Mouse (Mus musculus) splenic B cell, adult 2 months (primary cell): ENCODE results near the gene Rbl2.

Experiments
- DNase-seq: peaks from one replicate; pipeline ENCODE4 v3.0.0-alpha.2; 2011; ENCODE audit warnings: low read depth, low spot score
- H3K27me3 ChIP-seq: 2 replicates; pipeline ENCODE4 v1.6.1; 2012; ENCODE audit warnings: mild to moderate bottlenecking, low read length, moderate library complexity, mixed read lengths; ENCODE audit not compliant: control insufficient read depth, poor library complexity, insufficient read depth, severe bottlenecking
- H3K36me3 ChIP-seq: 2 replicates; pipeline ENCODE4 v1.6.1; 2012; ENCODE audit warnings: mild to moderate bottlenecking, low read length, moderate library complexity, mixed read lengths; ENCODE audit not compliant: control insufficient read depth, poor library complexity, insufficient read depth, severe bottlenecking

Rbl2 gene

GRCm38 (mm10) chr8:91170914-91171313 is 101.1 kb downstream of the Rbl2 start:
- no peaks in the 10 kb centered on the region for H3K27me3 ChIP-seq
- no peak for DNase-seq
- no peaks in the 10 kb centered on the region for H3K36me3 ChIP-seq

GRCm38 (mm10) chr8:91171605-91172004 is 101.7 kb downstream of the Rbl2 start:
- no peak for DNase-seq
- Histone ChIP-seq H3K27me3 (no peaks in the 10 kb centered on the region), H3K36me3 (no peaks in the 10 kb centered on the region)
